Mouse (Mus musculus): ENCODE data around the gene Bpifa6.

- TF ChIP-seq CTCF (IDR thresholded peaks at IDR 0.05; ENCODE audit: borderline replicate concordance, insufficient read depth, low read length) (no peak), POLR2A (IDR thresholded peaks at IDR 0.05; ENCODE audit: low read depth, low read length) (no peak)
These were observed 29.7 kb downstream of the Bpifa6 start for GRCm38 (mm10) chr2:154004456-154004855.
